Mouse (Mus musculus) brain, embryonic 14.5 days (tissue): ENCODE data around the gene Faiml.

Source experiments
- CTCF ChIP-seq: fragments of 200-500 bp; IDR thresholded peaks from 2 replicates; pipeline ENCODE4 v1.5.1; 2012; ENCODE audit warnings: inconsistent platforms, mild to moderate bottlenecking, moderate library complexity, borderline replicate concordance; ENCODE audit not compliant: insufficient read depth, insufficient read length; ENCODE audit errors: extremely low read depth
- POLR2A ChIP-seq: fragments of 200-500 bp; IDR thresholded peaks from 2 replicates; pipeline ENCODE4 v1.6.1; 2012; ENCODE audit warnings: mild to moderate bottlenecking, inconsistent platforms, borderline replicate concordance; ENCODE audit not compliant: poor library complexity, insufficient read depth, insufficient read length, severe bottlenecking; ENCODE audit errors: extremely low read depth

DNA sequence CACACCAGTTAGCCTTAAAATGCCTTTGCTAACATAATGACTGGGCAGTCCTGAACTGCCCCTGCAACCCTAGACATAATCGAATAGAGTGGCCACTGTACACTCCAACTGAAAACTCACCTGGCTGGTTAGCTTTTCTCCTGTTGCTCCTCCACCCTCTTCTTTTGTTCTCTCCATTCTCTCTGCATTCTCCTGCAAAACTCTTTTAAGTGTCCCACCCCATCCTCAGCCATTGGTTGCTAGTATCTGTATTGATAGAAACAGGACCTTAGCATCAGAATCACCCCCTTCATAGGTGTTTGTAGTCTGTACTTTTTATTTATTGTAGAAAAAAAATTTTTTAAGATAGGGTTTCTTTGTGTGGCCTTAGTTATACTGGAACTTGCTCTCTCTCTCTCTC, 19.2 kb upstream of the Faiml start:
- TF ChIP-seq POLR2A (no peak), CTCF (no peak)
